Mouse (Mus musculus): ENCODE data around the gene Josd1. TPM values are rescaled to one million over a fixed set of nuclear protein-coding genes. Genes with fewer than 3 reads are reported as not detected.

Josd1 gene
- total and polyA plus RNA-seq, 3 experiments, result 30.1 to 48.3 (median 34.9) TPM

DNA sequence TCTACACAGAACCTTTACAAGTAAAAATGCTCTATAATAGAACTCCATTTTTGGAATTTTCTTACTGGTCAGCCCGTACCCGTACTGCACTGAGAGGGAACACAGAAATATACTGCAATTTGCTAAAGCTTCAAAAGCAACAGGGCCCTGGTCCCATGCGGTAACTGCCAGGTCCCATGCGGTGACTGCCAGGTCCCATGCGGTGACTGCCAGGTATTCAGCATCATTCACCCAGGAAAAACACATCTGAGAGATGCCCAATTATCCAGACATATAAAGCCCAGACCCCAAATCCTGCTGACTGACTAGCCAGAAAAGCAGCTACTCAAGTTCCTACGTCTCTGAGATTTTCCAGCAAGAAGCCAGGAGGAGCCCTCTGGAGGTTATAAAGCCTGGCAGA, 3.1 kb downstream of the Josd1 start:
- no peak overlapping the region for H3K27ac ChIP-seq (ENCODE audit: insufficient read depth, low read depth)
- peaks cover 14% of the 10 kb centered on the region for H3K27me3 ChIP-seq (replicated peaks)
- dilution Hi-C loops (cut with MboI; ENCODE audit: extremely low pct_ligation_motif_present, extremely low pct_unique_long_range_greater_than_20kb, low sequenced_read_pairs), result no loop called here
- peak overlapping the region; percentile 70 to 91 (median 90) for H3K4me3 ChIP-seq (replicated peaks in 1 of 3; ENCODE audit: low read depth in 2 of 3, low read length in 2 of 3, poor library complexity in 1 of 3)
- peaks cover 10 to 68% of the 10 kb centered on the region in 2 experiments for H3K4me1 ChIP-seq (ENCODE audit: control insufficient read depth in 1 of 2, insufficient read depth in 2 of 2)
- peaks cover 70% of the 10 kb centered on the region for H3K79me2 ChIP-seq (replicated peaks; ENCODE audit: control insufficient read depth, extremely low read depth, insufficient read depth, poor library complexity, severe bottlenecking)
- peaks cover 0 to 29% of the 10 kb centered on the region in 2 experiments for H3K36me3 ChIP-seq (replicated peaks in 1 of 2; ENCODE audit: control insufficient read depth in 1 of 2, insufficient read depth in 1 of 2, low read length in 1 of 2)
- no peak for DNase-seq (ENCODE audit: extremely low read depth)
- H3K9ac ChIP-seq (ENCODE audit: insufficient read depth, low read depth), result peak overlapping the region; percentile 93
- TF ChIP-seq TBP (conservative IDR thresholded peaks at IDR 0.05; ENCODE audit: low read depth, low read length) (no peak), SIN3A (IDR thresholded peaks at IDR 0.05; ENCODE audit: low read length) (no peak), MXI1 (IDR thresholded peaks at IDR 0.05; ENCODE audit: low read depth, low read length) (0 out of 2 replicates have a peak, but pooled peaks have one; percentile 29), POLR2AphosphoS2 (IDR thresholded peaks at IDR 0.05; ENCODE audit: low read depth, low read length) (no peak), E2F4 (IDR thresholded peaks at IDR 0.05; ENCODE audit: insufficient replicate concordance, low read depth, low read length) (no peak), BHLHE40 (IDR thresholded peaks at IDR 0.05; ENCODE audit: low read depth, low read length) (no peak), MEF2A (IDR thresholded peaks at IDR 0.05; ENCODE audit: borderline replicate concordance, low read depth, low read length) (no peak), POLR2A (IDR thresholded peaks at IDR 0.05; ENCODE audit: low read depth, low read length) (no peak), PAX5 (IDR thresholded peaks at IDR 0.05; ENCODE audit: low read length) (no peak), SMC3 (IDR thresholded peaks at IDR 0.05; ENCODE audit: low read depth, low read length) (no peak), MAFK (IDR thresholded peaks at IDR 0.05; ENCODE audit: insufficient replicate concordance, low read length) (no peak), TCF12 (IDR thresholded peaks at IDR 0.05; ENCODE audit: low read depth, low read length) (no peak), MYC (IDR thresholded peaks at IDR 0.05; ENCODE audit: low read depth, low read length) (no peak), USF1 (IDR thresholded peaks at IDR 0.05; ENCODE audit: low read depth, low read length) (no peak), ZC3H11A (IDR thresholded peaks at IDR 0.05; ENCODE audit: low read depth, low read length) (no peak), CHD1 (IDR thresholded peaks at IDR 0.05; ENCODE audit: low read depth, low read length) (0 out of 2 replicates have a peak, but pooled peaks have one; percentile 34), GABPA (IDR thresholded peaks at IDR 0.05; ENCODE audit: insufficient replicate concordance, low read depth, low read length) (no peak), CTCF (conservative IDR thresholded peaks at IDR 0.05 in 1 of 2, IDR thresholded peaks at IDR 0.05 in 1 of 2; ENCODE audit: low read depth in 2 of 2, low read length in 2 of 2) (no peak), JUN (IDR thresholded peaks at IDR 0.05; ENCODE audit: insufficient read depth, low read depth, low read length) (no peak), CHD2 (IDR thresholded peaks at IDR 0.05; ENCODE audit: low read length) (no peak), ZNF384 (IDR thresholded peaks at IDR 0.05; ENCODE audit: low read depth, low read length) (no peak), ELF1 (IDR thresholded peaks at IDR 0.05; ENCODE audit: low read depth, low read length) (no peak), NELFE (IDR thresholded peaks at IDR 0.05; ENCODE audit: low read depth, low read length) (no peak), JUND (conservative IDR thresholded peaks at IDR 0.05; ENCODE audit: low read depth, low read length) (no peak), UBTF (IDR thresholded peaks at IDR 0.05; ENCODE audit: low read depth, low read length) (0 out of 2 replicates have a peak, but pooled peaks have one; percentile 53)
- no peaks in the 10 kb centered on the region for H3K9me3 ChIP-seq (replicated peaks; ENCODE audit: low read length)
- peak overlapping the region; percentile 70 for H3K4me2 ChIP-seq (ENCODE audit: insufficient read depth, low read depth, poor library complexity, severe bottlenecking)
- in situ Hi-C loops (cut with MboI; ENCODE audit: low pct_ligation_motif_present, low pct_unique_long_range_greater_than_20kb, low sequenced_read_pairs), result no loop called here

Data from CH12.LX (cell line).